Mouse (Mus musculus): Measurements from ENCODE around the gene Pdgfa. TPM values are rescaled to one million over a fixed set of nuclear protein-coding genes. Genes with fewer than 3 reads are reported as not detected.

Gene Pdgfa
- polyA plus RNA-seq, 1 experiment from 2014 or later: 53.3 TPM

DNA sequence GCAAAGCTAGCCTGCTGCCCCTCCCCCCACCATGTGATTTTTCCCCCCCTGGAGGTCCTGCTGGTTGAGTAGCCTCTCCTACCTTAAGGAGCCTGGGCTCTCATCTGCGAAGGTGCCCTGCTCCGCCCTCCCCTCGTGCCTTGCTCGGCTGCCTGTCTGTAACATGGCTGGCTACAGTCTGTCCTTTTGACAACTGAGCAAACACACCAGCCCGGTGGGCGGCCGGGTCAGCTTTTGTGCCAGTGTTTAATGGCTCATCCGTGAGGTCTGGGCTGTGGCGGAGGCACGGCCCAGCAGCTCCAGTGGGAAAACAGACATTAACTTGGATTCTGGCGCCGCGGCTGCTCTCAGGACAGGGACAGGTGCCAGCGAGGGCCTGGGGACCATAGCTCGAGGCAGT lies 30.4 kb upstream of the Pdgfa start:
- H3K27ac ChIP-seq (replicated peaks in 1 of 2; ENCODE audit: control insufficient read depth in 1 of 2, insufficient read depth in 1 of 2, low read depth in 2 of 2, low read length in 2 of 2): no peak overlapping the region
- no peak overlapping the region for H3K9ac ChIP-seq (ENCODE audit: low read length)
- 64% methylated on average over 15 of the region's 15 CpGs for WGBS
- H3K27me3 ChIP-seq (ENCODE audit: control insufficient read depth, insufficient read depth, low read length): no peaks in the 10 kb centered on the region
- ATAC-seq (ENCODE audit: insufficient number of reproducible peaks, insufficient read depth, low FRiP score, low read depth): no peak
- no peak overlapping the region for H3K4me3 ChIP-seq (ENCODE audit: control insufficient read depth in 1 of 2, insufficient read depth in 1 of 2, low read depth in 1 of 2, low read length in 2 of 2)
- no peak overlapping the region for H3K4me2 ChIP-seq (ENCODE audit: low read length)
- peaks cover 0 to 4% of the 10 kb centered on the region in 2 experiments; a peak in 1 of 4 replicates for H3K4me1 ChIP-seq (ENCODE audit: control insufficient read depth in 2 of 2, insufficient read depth in 2 of 2, low read length in 2 of 2)
- H3K9me3 ChIP-seq (ENCODE audit: control insufficient read depth, low read length): no peaks in the 10 kb centered on the region
- no peaks in the 10 kb centered on the region for H3K36me3 ChIP-seq (ENCODE audit: control insufficient read depth, insufficient read depth, low read length)

DNA sequence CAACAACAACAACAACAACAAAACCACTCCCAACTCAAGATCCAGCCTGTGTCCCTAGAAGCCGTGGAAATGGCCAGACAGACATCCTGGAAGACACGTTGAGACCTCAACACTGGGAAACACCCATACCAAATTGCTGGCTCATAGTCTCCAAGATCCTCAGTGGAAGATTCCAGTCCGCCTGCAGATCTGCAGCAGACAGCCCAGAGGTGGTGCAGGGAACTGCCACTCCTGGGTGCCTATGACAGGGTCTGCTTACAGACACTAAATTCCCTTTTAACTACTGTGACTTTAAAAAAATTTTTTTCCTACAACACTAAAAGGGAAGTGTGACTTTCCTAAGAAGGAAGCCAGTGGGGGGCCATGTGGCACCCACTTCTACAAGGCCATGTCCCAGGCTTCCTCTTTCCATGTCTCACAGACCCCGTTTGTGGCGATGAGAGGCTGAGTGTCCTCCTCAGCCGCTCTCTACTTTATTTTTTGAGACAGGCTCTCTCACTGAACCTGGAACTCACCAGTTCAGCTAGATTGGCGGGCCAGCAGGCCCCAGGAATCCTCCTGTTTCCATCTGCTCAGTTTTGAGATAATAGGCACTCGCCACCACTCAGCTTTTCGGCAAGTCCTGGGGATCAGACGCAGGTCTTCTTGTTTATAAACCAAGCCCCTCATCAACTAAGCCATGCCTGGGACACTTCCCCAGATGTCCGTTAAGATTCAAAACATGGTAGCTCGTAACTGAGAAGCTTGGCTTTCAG lies 27.4 kb upstream of the Pdgfa start:
- no peak overlapping the region for H3K9ac ChIP-seq (ENCODE audit: low read length)
- H3K27ac ChIP-seq (replicated peaks in 1 of 2; ENCODE audit: control insufficient read depth in 1 of 2, insufficient read depth in 1 of 2, low read depth in 2 of 2, low read length in 2 of 2): no peak overlapping the region
- no peaks in the 10 kb centered on the region for H3K36me3 ChIP-seq (ENCODE audit: control insufficient read depth, insufficient read depth, low read length)
- ATAC-seq (ENCODE audit: insufficient number of reproducible peaks, insufficient read depth, low FRiP score, low read depth): peak; percentile 28; the same call in 1 of the 2 replicates
- no peak overlapping the region for H3K4me3 ChIP-seq (ENCODE audit: control insufficient read depth in 1 of 2, insufficient read depth in 1 of 2, low read depth in 1 of 2, low read length in 2 of 2)
- WGBS: 33% methylated on average over 12 of the region's 12 CpGs
- H3K4me2 ChIP-seq (ENCODE audit: low read length): no peak overlapping the region
- H3K27me3 ChIP-seq (ENCODE audit: control insufficient read depth, insufficient read depth, low read length): no peaks in the 10 kb centered on the region
- 0 out of 4 replicates have a peak, but pooled peaks cover 0 to 4% of the 10 kb centered on the region in 2 experiments for H3K4me1 ChIP-seq (ENCODE audit: control insufficient read depth in 2 of 2, insufficient read depth in 2 of 2, low read length in 2 of 2)
- no peaks in the 10 kb centered on the region for H3K9me3 ChIP-seq (ENCODE audit: control insufficient read depth, low read length)

DNA sequence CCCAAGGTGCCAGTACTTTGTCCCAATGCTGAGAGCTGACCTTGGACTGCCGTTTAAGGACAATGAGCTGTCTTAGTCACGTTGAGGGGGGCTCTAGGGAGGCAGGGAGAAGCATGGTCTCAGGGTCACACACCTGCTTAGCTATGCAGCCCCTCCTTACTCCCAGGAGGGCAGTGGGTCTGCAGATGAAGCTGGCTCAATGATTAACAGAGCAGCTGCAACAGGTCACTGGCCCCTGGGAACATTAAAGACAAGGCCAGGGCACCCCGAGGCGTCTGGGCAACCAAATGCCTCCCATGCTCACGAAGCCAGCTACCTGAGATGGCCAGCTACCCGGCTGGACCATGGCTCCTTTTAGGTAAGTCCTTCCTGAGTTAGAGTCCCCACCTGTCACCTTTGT lies 23.4 kb upstream of the Pdgfa start:
- 85% methylated on average over 6 of the region's 6 CpGs for WGBS

DNA sequence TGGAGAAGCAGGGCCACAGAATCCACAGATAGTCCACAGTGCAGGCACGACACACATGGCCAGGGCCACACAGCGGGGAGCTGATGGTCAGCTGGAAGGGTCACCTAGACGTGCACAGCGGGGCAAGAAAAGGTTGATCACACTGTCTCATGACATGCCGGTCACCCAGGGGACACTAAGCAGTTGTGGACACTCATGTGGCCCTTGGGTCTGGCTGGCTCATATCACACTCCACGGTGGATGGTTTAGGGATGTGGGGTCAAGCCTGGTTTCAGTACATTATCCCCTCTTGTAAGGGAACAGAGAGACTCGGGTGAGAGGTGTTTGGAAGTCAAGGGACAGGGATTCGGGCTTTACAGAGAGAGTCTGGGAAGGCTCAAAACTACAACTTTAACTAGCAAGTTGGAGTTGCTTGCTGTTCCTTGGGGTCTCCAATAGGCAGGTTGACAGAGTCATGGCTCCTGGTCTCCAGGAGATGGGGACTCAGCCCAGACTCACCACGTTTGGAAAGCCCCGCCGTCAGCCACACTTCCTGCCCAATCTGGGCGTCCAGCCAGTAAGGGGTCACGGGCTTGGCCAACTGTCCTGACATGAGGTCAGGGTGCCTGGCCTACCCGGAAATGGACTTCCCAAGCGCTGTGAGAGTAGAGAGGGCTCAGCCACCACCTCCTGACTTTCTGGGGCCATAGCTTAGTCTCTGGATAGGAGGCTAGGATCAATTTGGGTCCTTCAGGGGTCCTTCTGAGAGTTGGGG lies 20.4 kb upstream of the Pdgfa start:
- no peak overlapping the region for H3K27ac ChIP-seq (replicated peaks in 1 of 2; ENCODE audit: control insufficient read depth in 1 of 2, insufficient read depth in 1 of 2, low read depth in 2 of 2, low read length in 2 of 2)
- peaks cover 8 to 20% of the 10 kb centered on the region in 2 experiments for H3K4me1 ChIP-seq (ENCODE audit: control insufficient read depth in 2 of 2, insufficient read depth in 2 of 2, low read length in 2 of 2)
- no peak overlapping the region for H3K9ac ChIP-seq (ENCODE audit: low read length)
- ATAC-seq (ENCODE audit: insufficient number of reproducible peaks, insufficient read depth, low FRiP score, low read depth): peak; percentile 56
- H3K9me3 ChIP-seq (ENCODE audit: control insufficient read depth, low read length): no peaks in the 10 kb centered on the region
- H3K27me3 ChIP-seq (ENCODE audit: control insufficient read depth, insufficient read depth, low read length): no peaks in the 10 kb centered on the region
- no peak overlapping the region for H3K4me2 ChIP-seq (ENCODE audit: low read length)
- H3K4me3 ChIP-seq (ENCODE audit: control insufficient read depth in 1 of 2, insufficient read depth in 1 of 2, low read depth in 1 of 2, low read length in 2 of 2): no peak overlapping the region
- WGBS: 61% methylated on average over 15 of the region's 15 CpGs
- no peaks in the 10 kb centered on the region for H3K36me3 ChIP-seq (ENCODE audit: control insufficient read depth, insufficient read depth, low read length)

More for the DNA sequence above, 23.4 kb upstream of the Pdgfa start:
- H3K9ac ChIP-seq (ENCODE audit: low read length): no peak overlapping the region
- H3K27ac ChIP-seq (replicated peaks in 1 of 2; ENCODE audit: control insufficient read depth in 1 of 2, insufficient read depth in 1 of 2, low read depth in 2 of 2, low read length in 2 of 2): no peak overlapping the region
- H3K4me1 ChIP-seq (ENCODE audit: control insufficient read depth in 2 of 2, insufficient read depth in 2 of 2, low read length in 2 of 2): peaks cover 11 to 13% of the 10 kb centered on the region in 2 experiments
- H3K27me3 ChIP-seq (ENCODE audit: control insufficient read depth, insufficient read depth, low read length): no peaks in the 10 kb centered on the region
- H3K36me3 ChIP-seq (ENCODE audit: control insufficient read depth, insufficient read depth, low read length): no peaks in the 10 kb centered on the region
- H3K9me3 ChIP-seq (ENCODE audit: control insufficient read depth, low read length): no peaks in the 10 kb centered on the region
- no peak overlapping the region for H3K4me2 ChIP-seq (ENCODE audit: low read length)
- no peak for ATAC-seq (ENCODE audit: insufficient number of reproducible peaks, insufficient read depth, low FRiP score, low read depth)
- no peak overlapping the region for H3K4me3 ChIP-seq (ENCODE audit: control insufficient read depth in 1 of 2, insufficient read depth in 1 of 2, low read depth in 1 of 2, low read length in 2 of 2)

DNA sequence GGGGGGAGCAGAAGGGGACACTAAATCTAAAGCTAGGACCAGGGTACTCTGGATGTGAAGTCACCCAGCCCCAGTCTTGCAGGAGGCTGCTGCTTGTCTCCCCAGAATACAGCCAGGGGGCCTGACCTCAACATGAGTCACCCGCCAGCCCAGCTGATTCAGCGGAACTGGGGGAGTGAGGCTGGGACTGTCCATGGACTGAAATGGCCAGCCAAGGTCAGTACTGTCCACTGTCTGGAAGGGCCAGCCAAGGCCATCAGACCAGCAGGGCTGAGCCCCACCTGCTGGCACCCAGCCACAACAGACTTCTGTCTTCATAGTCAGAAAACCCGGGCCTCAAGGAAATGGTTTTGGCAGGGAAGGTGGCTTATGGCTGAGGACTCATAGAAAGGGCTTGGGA lies 17.9 kb upstream of the Pdgfa start:
- Histone ChIP-seq H3K36me3 (ENCODE audit: control insufficient read depth, insufficient read depth, low read length) (no peaks in the 10 kb centered on the region), H3K4me2 (ENCODE audit: low read length) (no peak overlapping the region), H3K4me1 (ENCODE audit: control insufficient read depth in 2 of 2, insufficient read depth in 2 of 2, low read length in 2 of 2) (peaks cover 8 to 23% of the 10 kb centered on the region in 2 experiments), H3K9me3 (ENCODE audit: control insufficient read depth, low read length) (no peaks in the 10 kb centered on the region), H3K9ac (ENCODE audit: low read length) (no peak overlapping the region), H3K27me3 (ENCODE audit: control insufficient read depth, insufficient read depth, low read length) (no peaks in the 10 kb centered on the region), H3K4me3 (ENCODE audit: control insufficient read depth in 1 of 2, insufficient read depth in 1 of 2, low read depth in 1 of 2, low read length in 2 of 2) (no peak overlapping the region), H3K27ac (replicated peaks in 1 of 2; ENCODE audit: control insufficient read depth in 1 of 2, insufficient read depth in 1 of 2, low read depth in 2 of 2, low read length in 2 of 2) (no peak overlapping the region)
- 48% methylated on average over 3 of the region's 3 CpGs for WGBS
- 0 out of 2 replicates have a peak, but pooled peaks have one; percentile 19 for ATAC-seq (ENCODE audit: insufficient number of reproducible peaks, insufficient read depth, low FRiP score, low read depth)

DNA sequence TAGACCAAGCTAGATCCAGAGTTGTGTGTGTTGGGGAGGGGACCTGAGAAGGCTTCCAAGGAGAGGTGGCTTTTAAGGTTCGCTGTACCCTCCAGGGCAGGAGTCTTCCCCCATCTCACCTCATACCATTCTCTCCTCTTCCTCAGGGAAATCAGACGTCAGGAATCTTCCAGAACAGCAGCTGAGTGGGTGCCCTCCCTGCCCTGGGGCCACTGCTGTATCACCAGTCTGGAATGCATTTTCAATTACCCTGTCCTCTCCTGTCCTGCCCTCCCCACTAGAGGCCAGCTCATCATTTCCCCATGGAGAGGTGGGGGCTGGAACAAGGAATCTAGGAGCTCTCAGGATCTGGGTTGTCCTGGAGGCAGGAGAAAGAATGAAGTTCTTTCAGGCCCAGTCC lies 13.5 kb upstream of the Pdgfa start:
- no peak for ATAC-seq (ENCODE audit: insufficient number of reproducible peaks, insufficient read depth, low FRiP score, low read depth)
- H3K9ac ChIP-seq (ENCODE audit: low read length): no peak overlapping the region
- no peaks in the 10 kb centered on the region for H3K9me3 ChIP-seq (ENCODE audit: control insufficient read depth, low read length)
- no peaks in the 10 kb centered on the region for H3K27me3 ChIP-seq (ENCODE audit: control insufficient read depth, insufficient read depth, low read length)
- no peaks in the 10 kb centered on the region for H3K36me3 ChIP-seq (ENCODE audit: control insufficient read depth, insufficient read depth, low read length)
- no peak overlapping the region for H3K4me3 ChIP-seq (ENCODE audit: control insufficient read depth in 1 of 2, insufficient read depth in 1 of 2, low read depth in 1 of 2, low read length in 2 of 2)
- 57% methylated on average over 2 of the region's 2 CpGs for WGBS
- H3K4me2 ChIP-seq (ENCODE audit: low read length): no peak overlapping the region
- peaks cover 0 to 10% of the 10 kb centered on the region in 2 experiments; a peak in 1 of 4 replicates for H3K4me1 ChIP-seq (ENCODE audit: control insufficient read depth in 2 of 2, insufficient read depth in 2 of 2, low read length in 2 of 2)
- no peak overlapping the region for H3K27ac ChIP-seq (replicated peaks in 1 of 2; ENCODE audit: control insufficient read depth in 1 of 2, insufficient read depth in 1 of 2, low read depth in 2 of 2, low read length in 2 of 2)

DNA sequence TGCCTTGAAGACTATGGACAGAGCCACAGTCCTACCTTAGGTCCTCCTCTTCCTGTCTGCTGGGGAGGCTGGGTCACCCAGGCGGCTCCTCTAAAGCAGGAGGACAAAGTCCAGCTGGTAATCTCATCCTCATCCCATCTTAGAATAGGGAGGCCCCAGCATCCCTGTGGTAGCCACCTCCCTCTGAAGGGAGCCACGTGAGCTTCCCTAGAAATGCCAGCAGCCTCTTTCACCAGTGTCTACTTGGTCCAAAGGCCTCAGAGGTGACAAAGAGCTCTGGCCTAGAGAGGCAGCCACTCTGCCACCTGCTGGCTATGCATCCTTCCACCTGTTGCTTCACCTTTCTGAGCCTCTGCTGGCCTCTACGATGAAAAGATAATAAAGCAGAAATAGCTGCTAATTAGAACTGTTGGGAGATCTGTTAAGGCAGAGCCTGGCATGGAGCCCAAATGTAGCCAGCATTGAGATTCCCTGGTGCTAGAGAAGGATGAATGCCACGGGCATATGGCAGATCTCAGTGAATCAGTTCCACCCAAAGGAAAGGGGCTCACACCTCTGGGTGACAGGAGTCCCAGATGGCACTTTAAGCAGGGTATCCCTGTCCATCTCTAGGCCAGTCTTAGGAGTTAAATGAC lies 10.1 kb upstream of the Pdgfa start:
- 0 out of 4 replicates have a peak, but pooled peaks cover 0 to 3% of the 10 kb centered on the region in 2 experiments for H3K4me1 ChIP-seq (ENCODE audit: control insufficient read depth in 2 of 2, insufficient read depth in 2 of 2, low read length in 2 of 2)
- no peaks in the 10 kb centered on the region for H3K36me3 ChIP-seq (ENCODE audit: control insufficient read depth, insufficient read depth, low read length)
- no peak overlapping the region for H3K4me3 ChIP-seq (ENCODE audit: control insufficient read depth in 1 of 2, insufficient read depth in 1 of 2, low read depth in 1 of 2, low read length in 2 of 2)
- no peaks in the 10 kb centered on the region for H3K27me3 ChIP-seq (ENCODE audit: control insufficient read depth, insufficient read depth, low read length)
- H3K27ac ChIP-seq (replicated peaks in 1 of 2; ENCODE audit: control insufficient read depth in 1 of 2, insufficient read depth in 1 of 2, low read depth in 2 of 2, low read length in 2 of 2): no peak overlapping the region
- no peak overlapping the region for H3K9ac ChIP-seq (ENCODE audit: low read length)
- WGBS: 47% methylated on average over 4 of the region's 4 CpGs
- no peak overlapping the region for H3K4me2 ChIP-seq (ENCODE audit: low read length)
- ATAC-seq (ENCODE audit: insufficient number of reproducible peaks, insufficient read depth, low FRiP score, low read depth): no peak
- no peaks in the 10 kb centered on the region for H3K9me3 ChIP-seq (ENCODE audit: control insufficient read depth, low read length)

Data from heart, embryonic 14.5 days (tissue).